Mouse (Mus musculus) forebrain, embryonic 12.5 days (tissue): Measurements from ENCODE around the gene Mecom. TPM values are rescaled to one million over a fixed set of nuclear protein-coding genes. Genes with fewer than 3 reads are reported as not detected.
"Not testable (repeated sequence)": the region's sequence is repeated elsewhere in the genome, so short reads cannot be mapped to it uniquely, and the experiment has no call there.

Experiments used
- ATAC-seq: fragments of 200-750 bp; cut with Nextera tagmentation; 2 replicates; pipeline ENCODE4 v1.8.0; 2017; ENCODE audit warnings: moderate TSS enrichment; ENCODE audit not compliant: low FRiP score
- H3K27ac ChIP-seq: fragments of 300-500 bp; sonication (generic); 2 replicates; pipeline ENCODE4 v1.5.1; 2016; ENCODE audit warnings: mild to moderate bottlenecking
- H3K27me3 ChIP-seq: fragments of 300-500 bp; sonication (generic); 2 replicates; pipeline ENCODE4 v1.6.1; 2016; ENCODE audit warnings: mild to moderate bottlenecking
- H3K36me3 ChIP-seq: fragments of 300-500 bp; sonication (generic); replicated peaks from 2 replicates; pipeline ENCODE4 v1.6.1; 2016; ENCODE audit warnings: mild to moderate bottlenecking
- H3K4me1 ChIP-seq: fragments of 300-500 bp; sonication (generic); 2 replicates; pipeline ENCODE4 v1.6.1; 2016
- H3K4me2 ChIP-seq: fragments of 300-500 bp; sonication (generic); 2 replicates; pipeline ENCODE4 v1.6.1; 2016; ENCODE audit warnings: mild to moderate bottlenecking, moderate library complexity
- H3K4me3 ChIP-seq: fragments of 300-500 bp; sonication (generic); replicated peaks from 2 replicates; pipeline ENCODE4 v1.5.1; 2016; ENCODE audit warnings: mild to moderate bottlenecking
- H3K9ac ChIP-seq: fragments of 300-500 bp; sonication (generic); 2 replicates; pipeline ENCODE4 v1.6.1; 2016; ENCODE audit warnings: mild to moderate bottlenecking
- H3K9me3 ChIP-seq: fragments of 300-500 bp; sonication (generic); 2 replicates; pipeline ENCODE4 v1.6.1; 2016
- WGBS: fragments of 180-500 bp; shearing (Covaris S2); methylation state at CpG from one replicate; pipeline ENCODE4 v1.1.7; 2016; 5-methylcytosine and 5-hydroxymethylcytosine counted together
- polyA plus RNA-seq: library from polyadenylated mRNA; unstranded; fragments of >200 nt; fragmentation: Nextera tagmentation; extraction: Ambion mirVana; gene quantifications from 2 replicates; pipeline ENCODE4 v1.2.1, GENCODE M21; 2016

Mecom gene
- polyA plus RNA-seq, 1 experiment from 2014 or later: 12.2 TPM

DNA sequence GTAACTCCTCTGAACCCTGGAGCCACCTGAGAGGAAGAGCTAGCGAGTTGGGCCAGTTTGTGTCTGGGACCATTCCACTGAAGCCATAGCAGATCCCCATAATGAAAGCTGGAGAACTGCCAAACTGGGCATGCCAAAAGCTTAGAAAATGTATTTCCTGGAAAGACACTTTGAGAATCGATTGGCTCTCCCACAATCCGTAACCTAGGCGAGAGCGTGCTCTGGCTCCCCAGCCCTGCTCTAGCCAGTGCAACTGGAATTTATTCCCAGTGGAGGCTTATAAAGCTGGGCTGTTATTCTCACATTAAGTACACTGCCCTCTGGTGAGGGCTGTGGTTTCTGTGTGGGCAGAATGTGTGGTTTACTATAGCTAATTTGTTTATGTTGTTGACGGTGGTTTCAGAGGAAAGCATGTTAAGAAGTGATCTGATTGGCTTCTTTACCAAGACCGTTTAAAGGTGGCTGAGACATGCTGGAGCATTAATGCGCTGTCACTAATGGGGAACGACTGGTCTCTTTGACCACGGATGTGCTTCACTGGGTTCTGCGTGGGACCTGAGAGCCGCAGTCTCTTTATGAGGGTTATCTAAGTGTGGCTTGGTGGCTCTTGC, 301.3 kb downstream of the Mecom start:
- no peak overlapping the region for H3K4me3 ChIP-seq
- H3K27ac ChIP-seq: no peak overlapping the region
- H3K9ac ChIP-seq: no peak overlapping the region
- no peak overlapping the region for H3K4me2 ChIP-seq
- ATAC-seq: no peak
- H3K4me1 ChIP-seq: peaks cover 4% of the 10 kb centered on the region; the same call in 1 of the 2 replicates
- 88% methylated on average over 12 of the region's 12 CpGs for WGBS
- H3K36me3 ChIP-seq: no peaks in the 10 kb centered on the region
- H3K9me3 ChIP-seq: no peaks in the 10 kb centered on the region
- H3K27me3 ChIP-seq: no peaks in the 10 kb centered on the region

DNA sequence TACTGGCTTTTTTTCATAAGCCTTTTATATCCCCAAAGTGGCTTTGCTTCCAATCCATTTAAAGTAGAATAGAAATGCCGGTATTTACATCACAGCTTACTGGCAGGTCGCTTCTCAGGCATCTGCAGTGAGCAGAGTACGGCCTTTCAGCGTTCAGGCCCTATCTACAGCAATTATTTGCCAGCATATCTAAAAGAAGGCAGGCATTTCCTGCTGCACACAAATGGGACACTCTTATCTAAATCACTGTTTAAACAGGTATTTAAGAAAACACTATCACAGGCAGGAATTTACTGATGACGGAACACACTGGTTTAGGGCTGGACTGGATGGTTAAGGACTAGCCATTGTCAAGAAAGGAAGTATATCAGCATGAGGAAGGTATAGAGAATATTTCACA, 301.9 kb downstream of the Mecom start:
- Histone ChIP-seq H3K4me1 (peaks cover 4% of the 10 kb centered on the region; the same call in 1 of the 2 replicates), H3K27me3 (no peaks in the 10 kb centered on the region), H3K9me3 (no peaks in the 10 kb centered on the region), H3K36me3 (no peaks in the 10 kb centered on the region), H3K4me2 (no peak overlapping the region), H3K27ac (no peak overlapping the region), H3K9ac (no peak overlapping the region), H3K4me3 (no peak overlapping the region)
- WGBS: 90% methylated on average over 5 of the region's 5 CpGs
- ATAC-seq: no peak

DNA sequence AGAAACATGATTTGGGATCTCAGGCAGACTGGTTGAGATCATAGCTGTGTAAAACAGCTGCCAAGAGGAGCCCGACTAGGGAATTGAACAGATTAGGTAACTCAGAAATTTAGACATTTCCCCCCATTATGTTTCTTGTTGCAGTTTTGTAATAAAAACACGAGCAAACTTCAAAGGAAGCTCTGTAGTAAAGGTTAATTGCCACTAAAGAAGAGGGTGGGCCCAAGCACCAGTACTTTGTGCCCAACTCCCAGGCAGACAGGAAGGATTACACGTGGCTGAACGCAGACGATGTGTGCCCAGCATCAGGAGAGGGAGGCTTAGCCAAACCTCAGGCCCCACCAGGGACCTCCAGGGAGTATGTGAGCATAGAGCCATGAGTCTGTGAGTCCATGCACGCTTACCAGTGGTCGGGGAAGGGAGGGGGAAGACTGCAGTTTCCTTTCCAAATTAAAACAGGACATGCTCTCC, 303.4 kb downstream of the Mecom start:
- Histone ChIP-seq H3K9me3 (no peaks in the 10 kb centered on the region), H3K4me3 (no peak overlapping the region), H3K9ac (no peak overlapping the region), H3K27ac (no peak overlapping the region), H3K4me2 (no peak overlapping the region), H3K27me3 (no peaks in the 10 kb centered on the region), H3K4me1 (peaks cover 4% of the 10 kb centered on the region; the same call in 1 of the 2 replicates), H3K36me3 (no peaks in the 10 kb centered on the region)
- 22% methylated on average over 7 of the region's 7 CpGs for WGBS
- no peak for ATAC-seq

DNA sequence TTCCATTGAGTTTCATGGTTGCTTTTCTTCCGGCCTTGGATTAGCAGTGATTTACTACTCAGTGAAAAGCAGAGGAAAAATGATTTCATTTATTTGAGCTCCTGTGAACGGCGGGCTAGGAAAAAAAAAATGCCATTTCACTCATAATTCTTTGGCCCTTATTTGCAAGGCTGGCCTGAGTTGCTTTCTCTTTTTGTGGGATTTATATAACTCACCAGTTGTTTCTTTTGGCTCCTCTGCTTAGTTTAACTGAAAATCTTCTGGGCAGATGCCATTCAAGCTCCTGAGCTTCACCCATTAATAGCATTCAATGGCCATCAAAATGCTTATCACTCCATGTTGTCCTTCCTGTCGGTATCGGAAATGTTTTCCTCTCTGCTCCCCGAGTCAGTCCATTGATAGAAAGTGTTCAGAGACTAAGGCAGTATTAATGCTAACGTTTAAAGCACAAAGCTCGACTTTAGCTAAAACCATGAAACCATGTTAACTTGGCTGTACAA, 304.0 kb downstream of the Mecom start:
- H3K27me3 ChIP-seq: no peaks in the 10 kb centered on the region
- H3K4me3 ChIP-seq: no peak overlapping the region
- H3K4me2 ChIP-seq: no peak overlapping the region
- H3K4me1 ChIP-seq: peaks cover 4% of the 10 kb centered on the region; the same call in 1 of the 2 replicates
- H3K36me3 ChIP-seq: no peaks in the 10 kb centered on the region
- WGBS: 77% methylated on average over 8 of the region's 8 CpGs
- H3K27ac ChIP-seq: no peak overlapping the region
- no peak for ATAC-seq
- H3K9me3 ChIP-seq: no peaks in the 10 kb centered on the region
- no peak overlapping the region for H3K9ac ChIP-seq

DNA sequence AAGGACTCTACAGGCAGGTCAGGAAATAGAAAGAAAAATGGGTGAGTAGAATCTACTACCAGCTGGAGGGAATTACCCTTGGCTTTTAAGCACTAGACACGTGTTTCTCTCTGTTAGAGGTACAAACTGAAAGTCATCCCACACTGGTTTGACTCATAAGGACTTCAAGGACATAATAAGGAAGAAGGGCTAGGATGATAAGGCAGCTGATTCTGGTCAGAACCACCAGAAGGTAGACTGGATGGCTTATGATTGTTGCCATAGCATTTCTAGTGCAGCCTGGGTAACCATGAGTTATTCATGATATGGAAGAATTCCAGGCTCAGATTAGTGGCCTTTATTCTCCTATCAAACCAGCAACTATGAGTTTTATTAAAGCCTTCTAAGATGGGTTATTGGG, 308.4 kb downstream of the Mecom start:
- H3K27ac ChIP-seq: no peak overlapping the region
- H3K9ac ChIP-seq: no peak overlapping the region
- no peak overlapping the region for H3K4me2 ChIP-seq
- H3K36me3 ChIP-seq: no peaks in the 10 kb centered on the region
- H3K4me3 ChIP-seq: no peak overlapping the region
- 97% methylated on average over 1 of the region's 1 CpGs for WGBS
- H3K27me3 ChIP-seq: no peaks in the 10 kb centered on the region
- H3K4me1 ChIP-seq: 0 out of 2 replicates have a peak, but pooled peaks cover 3% of the 10 kb centered on the region
- no peaks in the 10 kb centered on the region for H3K9me3 ChIP-seq
- ATAC-seq: no peak

DNA sequence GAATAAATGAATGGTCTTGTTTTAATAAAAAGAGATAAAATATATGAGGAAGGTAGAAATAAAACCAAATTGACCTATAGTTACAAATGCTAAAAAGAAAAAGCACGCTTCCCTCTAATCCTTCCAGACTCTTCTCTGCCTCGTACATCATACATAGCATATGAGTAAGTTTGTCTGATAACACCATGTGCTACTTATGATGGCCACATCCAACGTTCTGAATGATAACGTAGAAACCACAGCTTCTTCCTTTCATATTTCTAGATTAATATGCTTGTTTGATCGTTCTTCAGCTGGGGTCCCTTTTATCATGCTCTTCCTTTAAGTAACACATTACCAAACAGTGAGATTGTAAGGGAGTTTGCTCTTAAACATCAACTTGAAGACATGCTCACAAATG, 310.3 kb downstream of the Mecom start:
- ATAC-seq: no peak
- Histone ChIP-seq H3K36me3 (no peaks in the 10 kb centered on the region), H3K4me2 (no peak overlapping the region), H3K4me3 (no peak overlapping the region), H3K9me3 (no peaks in the 10 kb centered on the region), H3K27me3 (no peaks in the 10 kb centered on the region), H3K9ac (no peak overlapping the region), H3K4me1 (0 out of 2 replicates have a peak, but pooled peaks cover 3% of the 10 kb centered on the region), H3K27ac (no peak overlapping the region)
- WGBS: 92% methylated on average over 5 of the region's 5 CpGs

DNA sequence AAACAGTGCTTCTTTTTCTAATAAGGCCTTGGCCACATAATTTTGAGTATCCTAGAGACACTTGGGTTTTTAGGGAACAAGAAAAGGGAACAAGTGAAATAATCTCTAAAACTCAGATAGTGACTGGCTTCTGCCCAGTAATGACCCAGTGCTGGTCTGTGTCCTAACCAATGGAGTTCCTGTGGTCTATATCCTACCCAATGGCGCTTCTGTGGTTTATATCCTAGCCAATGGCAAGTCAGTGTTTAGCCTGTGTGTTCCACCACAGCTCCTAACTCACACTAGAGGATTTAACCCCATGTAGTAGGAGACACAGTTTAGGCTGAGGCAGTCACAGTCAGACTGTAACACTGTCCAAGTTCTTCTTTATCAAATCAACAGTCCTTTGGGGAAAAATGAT, 313.8 kb downstream of the Mecom start:
- 0 out of 2 replicates have a peak, but pooled peaks cover 3% of the 10 kb centered on the region for H3K4me1 ChIP-seq
- no peak for ATAC-seq
- no peaks in the 10 kb centered on the region for H3K9me3 ChIP-seq
- no peak overlapping the region for H3K4me2 ChIP-seq
- no peak overlapping the region for H3K27ac ChIP-seq
- no peak overlapping the region for H3K9ac ChIP-seq
- no peaks in the 10 kb centered on the region for H3K36me3 ChIP-seq
- 83% methylated on average over 1 of the region's 1 CpGs for WGBS
- no peak overlapping the region for H3K4me3 ChIP-seq
- no peaks in the 10 kb centered on the region for H3K27me3 ChIP-seq

DNA sequence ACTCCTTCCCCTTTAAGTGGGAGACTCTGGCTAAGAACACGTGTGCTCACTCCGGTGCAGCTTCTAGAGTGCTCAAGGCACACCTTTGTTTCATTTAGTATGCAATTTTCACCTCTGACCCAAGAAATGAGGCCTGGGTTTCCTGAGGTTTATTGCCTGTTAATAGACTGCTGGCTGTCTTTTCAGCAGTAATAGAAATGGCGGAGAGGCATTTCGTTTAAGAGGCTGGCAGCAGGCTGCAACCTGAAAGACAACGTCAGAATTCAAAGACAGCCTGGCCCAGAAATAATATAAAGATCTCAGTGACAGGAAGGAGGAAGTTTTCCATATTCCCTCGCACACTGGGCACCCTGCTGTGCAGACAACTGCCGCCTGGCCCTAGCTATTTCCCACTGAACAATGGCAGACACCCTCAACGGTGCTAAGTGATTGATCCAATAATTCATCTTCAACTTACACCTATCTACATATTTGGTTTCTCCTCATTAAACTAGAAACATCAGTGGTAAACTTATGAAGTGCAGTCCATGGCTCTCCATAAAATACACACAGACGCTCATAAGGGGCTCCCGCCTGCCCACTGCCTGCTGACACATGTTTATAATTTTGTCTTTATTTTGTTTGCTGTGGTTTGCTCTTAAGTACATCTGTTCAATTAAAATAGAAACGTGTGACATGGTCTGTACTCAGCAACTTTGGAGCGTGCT, 319.7 kb downstream of the Mecom start:
- no peaks in the 10 kb centered on the region for H3K9me3 ChIP-seq
- no peaks in the 10 kb centered on the region for H3K36me3 ChIP-seq
- no peak overlapping the region for H3K9ac ChIP-seq
- ATAC-seq: no peak
- peaks cover 18% of the 10 kb centered on the region for H3K27me3 ChIP-seq
- no peak overlapping the region for H3K27ac ChIP-seq
- H3K4me3 ChIP-seq: no peak overlapping the region
- WGBS: 32% methylated on average over 12 of the region's 12 CpGs
- H3K4me1 ChIP-seq: peaks cover 27% of the 10 kb centered on the region
- no peak overlapping the region for H3K4me2 ChIP-seq

DNA sequence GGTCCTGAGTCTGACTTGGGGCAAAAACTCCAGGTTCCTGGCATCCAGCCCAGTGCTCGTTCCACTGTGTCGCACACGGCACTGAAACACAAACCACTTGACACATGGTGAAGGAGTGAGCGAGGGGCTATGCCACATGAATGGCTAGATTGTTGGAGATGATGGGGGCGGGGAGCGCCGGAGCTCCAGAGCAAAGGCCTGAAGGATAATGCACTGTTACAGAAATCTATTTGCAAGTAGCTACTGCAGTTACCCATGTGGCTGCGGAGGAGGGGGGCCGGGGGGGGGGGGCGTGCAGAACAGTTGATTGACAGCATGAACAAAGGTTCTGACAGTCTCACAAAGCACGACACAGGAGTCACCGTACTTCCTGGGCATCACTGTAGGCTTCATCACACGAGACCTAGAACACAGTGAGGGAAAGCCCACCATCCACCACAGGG, 320.9 kb downstream of the Mecom start:
- Histone ChIP-seq H3K4me2 (peak overlapping the region; percentile 16; the same call in 1 of the 2 replicates), H3K9ac (no peak overlapping the region), H3K4me1 (peaks cover 30% of the 10 kb centered on the region), H3K27me3 (peaks cover 28% of the 10 kb centered on the region), H3K9me3 (no peaks in the 10 kb centered on the region), H3K36me3 (no peaks in the 10 kb centered on the region), H3K27ac (0 out of 2 replicates have a peak overlapping the region, but pooled peaks have one; percentile 10), H3K4me3 (no peak overlapping the region)
- ATAC-seq: peak; percentile 94
- WGBS: 12% methylated on average over 12 of the region's 13 CpGs

DNA sequence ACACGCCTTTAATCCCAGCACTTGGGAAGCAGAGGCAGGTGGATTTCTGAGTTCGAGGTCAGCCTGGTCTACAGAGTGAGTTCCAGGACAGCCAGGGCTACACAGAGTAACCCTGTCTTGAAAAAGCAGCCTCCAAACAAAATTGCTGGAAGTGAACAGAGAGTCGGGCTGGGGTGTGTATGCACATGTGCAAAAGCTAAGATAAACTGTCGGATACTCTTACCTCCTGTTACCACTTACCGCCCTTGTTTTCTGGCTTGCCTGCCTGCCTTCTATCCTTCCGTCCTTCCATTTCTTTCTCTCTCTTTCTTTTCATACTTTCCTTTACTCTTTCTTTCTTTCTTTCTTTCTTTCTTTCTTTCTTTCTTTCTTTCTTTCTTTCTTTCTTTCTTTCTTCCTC, 322.6 kb downstream of the Mecom start:
- H3K4me2 ChIP-seq, H3K36me3 ChIP-seq, H3K4me3 ChIP-seq, ATAC-seq, H3K9ac ChIP-seq, H3K27ac ChIP-seq, H3K9me3 ChIP-seq: not testable (repeated sequence)
- peaks cover 31% of the 10 kb centered on the region for H3K27me3 ChIP-seq
- WGBS: 83% methylated on average over 6 of the region's 6 CpGs
- H3K4me1 ChIP-seq: peaks cover 45% of the 10 kb centered on the region

DNA sequence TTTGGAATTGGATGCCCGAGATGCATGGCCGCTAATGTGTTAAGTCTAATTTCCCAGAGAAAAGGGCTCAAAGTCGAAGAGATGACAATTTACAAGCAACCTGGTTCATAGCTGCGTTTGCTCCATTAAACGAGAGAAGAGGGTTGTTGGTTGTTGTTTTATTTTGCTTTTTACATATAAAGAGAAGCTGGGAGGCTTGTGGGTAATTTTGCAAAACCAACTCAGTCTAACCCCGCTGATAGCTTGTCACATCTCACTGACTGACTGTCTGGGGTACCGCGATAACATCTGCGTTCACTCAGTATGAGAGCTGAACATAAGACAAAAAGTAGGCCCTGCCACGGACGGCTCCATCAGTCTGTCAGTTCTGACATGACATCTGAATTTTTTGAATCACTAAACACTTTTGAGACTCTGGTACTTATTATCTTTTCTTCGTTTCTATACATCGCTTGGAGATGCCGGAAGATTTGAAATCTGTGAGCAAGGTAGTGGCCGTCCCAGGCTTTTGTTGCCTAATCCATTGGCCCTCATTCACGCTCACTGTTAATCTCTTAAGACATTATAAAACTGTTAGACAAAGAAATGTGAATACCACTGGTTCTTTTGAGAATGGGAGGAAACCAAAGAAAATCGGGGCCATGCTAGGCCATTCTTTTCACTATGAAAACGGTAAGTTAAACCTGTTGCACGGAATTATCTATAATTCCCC, 327.0 kb downstream of the Mecom start:
- Histone ChIP-seq H3K9me3 (no peaks in the 10 kb centered on the region), H3K9ac (no peak overlapping the region), H3K27ac (no peak overlapping the region), H3K36me3 (no peaks in the 10 kb centered on the region), H3K4me2 (peak overlapping the region; percentile 40), H3K27me3 (peaks cover 43% of the 10 kb centered on the region), H3K4me3 (no peak overlapping the region), H3K4me1 (peaks cover 29% of the 10 kb centered on the region)
- ATAC-seq: 0 out of 2 replicates have a peak, but pooled peaks have one; percentile 39
- 7% methylated on average over 19 of the region's 19 CpGs for WGBS

DNA sequence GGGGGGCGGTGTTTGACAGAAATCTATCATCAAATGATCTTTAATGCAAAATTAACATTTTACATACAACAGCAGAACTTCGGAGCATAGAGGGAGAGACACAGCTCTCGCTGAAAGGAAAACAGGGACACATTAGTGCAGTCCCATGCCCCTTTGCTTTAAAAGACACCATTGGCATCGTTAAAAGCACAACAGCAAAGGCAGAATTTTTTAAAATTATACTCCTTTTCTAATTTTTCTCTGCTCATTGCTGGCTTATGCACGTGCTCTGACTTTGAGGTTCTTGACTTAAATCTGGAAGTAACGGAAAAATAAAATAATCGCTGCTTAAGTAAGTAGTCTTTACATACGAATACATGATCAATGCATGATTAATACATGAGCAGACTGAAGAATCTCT, 327.9 kb downstream of the Mecom start:
- no peak overlapping the region for H3K9ac ChIP-seq

More for the DNA sequence above, 327.9 kb downstream of the Mecom start:
- Histone ChIP-seq H3K9me3 (no peaks in the 10 kb centered on the region), H3K4me2 (peak overlapping the region; percentile 52), H3K36me3 (no peaks in the 10 kb centered on the region), H3K4me1 (peaks cover 29% of the 10 kb centered on the region), H3K27me3 (peaks cover 37% of the 10 kb centered on the region), H3K27ac (no peak overlapping the region), H3K4me3 (peak overlapping the region; percentile 27)
- ATAC-seq: no peak
- WGBS: 12% methylated on average over 8 of the region's 8 CpGs
